Mouse (Mus musculus) embryo, embryonic 11.5 days (tissue): ENCODE results near the gene Dennd1b.

Experiments used
- DNase-seq: peaks from one replicate; pipeline ENCODE4 v3.0.0-alpha.2; 2012; ENCODE audit warnings: low read depth, low spot score

Dennd1b gene

GRCm38 (mm10) chr1:139180481-139181149, 217.4 kb downstream of the Dennd1b start:
- DNase-seq, result no peak

DNA sequence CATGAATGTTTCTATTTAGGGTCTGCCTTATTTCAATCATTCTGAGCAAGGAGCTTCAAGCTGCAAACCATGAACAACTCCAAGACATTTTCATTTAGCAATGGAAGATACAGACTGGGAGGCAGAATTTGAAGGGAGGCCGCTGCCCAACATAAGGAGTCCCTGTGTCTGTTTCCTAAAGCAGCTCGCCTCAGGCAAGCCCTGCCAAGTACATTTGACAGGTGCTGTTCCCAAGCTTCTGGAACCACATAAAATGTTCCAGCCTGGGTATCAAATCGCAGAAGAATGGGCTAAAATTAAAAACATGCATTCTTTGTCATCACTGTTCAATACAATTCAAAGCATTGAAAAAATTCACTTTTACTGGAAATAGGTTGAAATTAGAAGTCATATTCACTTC, 229.4 kb downstream of the Dennd1b start:
- DNase-seq, result no peak

- DNase-seq, result no peak
Observed at GRCm38 (mm10) chr1:139194011-139194410, 230.8 kb downstream of the Dennd1b start.

DNA sequence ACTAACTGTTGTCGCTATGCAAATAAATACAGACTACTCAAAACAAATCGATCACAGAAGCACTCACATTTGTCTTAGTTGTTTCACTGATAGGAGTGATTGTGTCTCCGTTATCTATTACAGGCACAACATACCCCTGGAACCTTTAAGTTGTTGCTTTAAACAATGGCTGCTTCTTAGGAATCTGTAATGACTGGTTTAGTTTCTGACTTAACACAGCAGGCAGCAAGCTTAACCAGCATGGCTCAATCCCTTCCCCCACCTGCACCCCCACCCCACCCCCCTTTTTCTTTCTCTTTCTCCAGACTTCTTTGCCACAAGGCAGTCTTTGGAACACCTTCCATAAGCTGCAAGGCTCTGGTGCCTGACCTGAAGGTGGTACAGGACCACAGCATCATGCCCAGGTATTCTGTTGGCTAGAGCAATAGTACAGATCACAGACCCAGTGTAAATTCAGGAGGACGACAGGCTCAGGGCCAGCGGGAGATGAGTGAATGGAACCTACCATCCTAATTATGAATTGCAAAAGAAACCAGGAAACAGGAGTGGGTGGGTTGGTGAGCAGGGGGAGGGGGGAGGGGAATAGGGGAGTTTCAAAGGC, 231.3 kb downstream of the Dennd1b start:
- no peak for DNase-seq

DNA sequence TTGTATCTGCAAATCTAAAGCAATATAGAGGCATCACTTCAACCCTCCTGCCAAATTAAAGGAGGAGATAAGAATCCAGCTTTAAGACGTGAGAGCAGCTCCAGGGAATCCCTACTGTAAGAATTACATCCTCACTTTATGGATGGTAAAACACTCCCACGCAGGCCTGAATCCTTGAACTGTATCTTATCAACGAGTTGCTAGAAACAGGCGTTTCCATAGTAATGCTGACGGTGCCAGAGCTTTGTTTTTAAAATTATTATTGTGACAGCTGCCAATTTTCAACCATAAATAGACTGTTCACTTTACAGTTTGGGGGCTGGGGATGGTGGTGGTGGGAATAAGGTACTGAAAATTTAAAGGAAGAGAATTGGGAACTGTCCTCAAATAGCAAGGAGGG, 239.8 kb downstream of the Dennd1b start:
- no peak for DNase-seq

GRCm38 (mm10) chr1:139206259-139206658, 243.0 kb downstream of the Dennd1b start:
- DNase-seq, result no peak

DNA sequence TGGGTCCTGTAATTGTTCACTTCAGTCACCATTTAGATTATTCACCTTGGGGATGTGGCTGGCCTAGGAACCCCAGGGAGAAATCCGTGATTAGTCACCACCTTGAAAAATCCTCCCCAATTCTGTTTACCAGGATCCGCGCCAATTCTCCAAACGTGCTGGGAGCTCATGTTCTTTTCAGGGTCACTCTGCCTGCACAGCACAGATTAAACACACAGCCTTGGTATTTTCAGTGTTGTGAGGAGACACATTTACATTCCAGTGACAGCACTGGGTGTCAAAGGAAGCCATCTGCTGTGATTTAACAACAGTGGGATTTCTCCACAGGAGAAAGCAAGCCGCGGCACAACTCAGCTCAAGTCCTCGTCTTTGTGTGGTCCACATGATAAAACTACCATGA, 246.6 kb downstream of the Dennd1b start:
- no peak for DNase-seq

DNA sequence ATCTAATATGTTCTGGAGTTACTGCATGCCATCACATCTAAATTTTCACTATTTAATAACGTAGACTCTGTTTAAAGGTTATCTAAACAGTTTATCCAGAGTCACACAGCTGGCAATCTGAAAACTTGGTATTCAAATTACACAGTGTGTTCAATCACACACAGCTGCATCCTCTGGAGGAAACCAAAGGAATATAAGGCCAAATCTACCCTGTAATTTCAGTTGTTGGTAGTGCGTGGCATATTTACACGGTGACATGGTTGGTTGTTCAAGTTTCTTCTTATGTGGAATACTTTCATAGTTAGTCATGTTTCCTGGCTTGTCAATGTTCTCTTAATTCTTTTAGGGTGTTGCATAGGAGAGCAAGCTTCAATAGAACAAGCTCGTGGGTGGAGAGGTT, 247.3 kb downstream of the Dennd1b start:
- DNase-seq, result no peak

GRCm38 (mm10) chr1:139215311-139215710, 252.1 kb downstream of the Dennd1b start:
- DNase-seq, result no peak

GRCm38 (mm10) chr1:139223804-139224203, 260.6 kb downstream of the Dennd1b start:
- no peak for DNase-seq

DNA sequence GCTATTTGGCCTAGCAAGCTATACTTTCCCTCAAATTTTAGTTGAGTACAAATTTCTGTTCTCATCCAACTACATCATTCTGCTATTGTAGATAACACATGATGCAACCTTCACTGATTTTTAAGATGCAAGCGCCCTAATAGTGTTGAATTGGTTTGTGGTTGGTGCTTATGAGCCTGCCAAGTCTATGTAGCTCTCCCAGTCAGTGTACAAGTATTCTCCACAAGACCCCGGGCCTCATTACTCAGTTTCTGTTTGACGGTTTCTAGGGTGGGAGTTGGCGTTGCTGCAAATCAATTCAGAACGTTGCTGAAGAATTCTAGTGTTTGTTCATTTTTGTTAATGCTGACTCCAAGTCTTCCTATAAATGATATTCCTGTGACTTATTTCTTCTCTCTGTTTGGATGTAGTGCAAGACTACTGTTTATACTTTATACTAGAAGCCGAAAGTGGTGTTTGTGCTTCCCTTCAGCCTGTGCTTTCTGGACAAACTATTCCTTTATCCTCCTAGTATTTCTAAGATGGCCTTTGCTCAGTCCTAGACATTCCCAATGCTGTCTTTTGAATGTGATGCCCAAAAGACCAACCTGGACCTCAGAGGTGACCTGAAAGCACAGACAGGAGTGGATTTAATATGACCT, 261.2 kb downstream of the Dennd1b start:
- DNase-seq, result no peak
